Mouse (Mus musculus): ENCODE results near the gene Rhag.

Gene Rhag

GRCm38 (mm10) chr17:40810934-40811333 lies at the start of gene Rhag:
Gene Rhag (plus strand): TSS chr17:40811126.
- no peak for DNase-seq (ENCODE audit: low spot score in 2 of 2)

GRCm38 (mm10) chr17:40763662-40764061 lies 47.3 kb upstream of the Rhag start:
- DNase-seq (ENCODE audit: low spot score in 2 of 2), result no peak

GRCm38 (mm10) chr17:40767120-40767519 lies 43.8 kb upstream of the Rhag start:
- DNase-seq (ENCODE audit: low spot score in 2 of 2), result no peak

DNA sequence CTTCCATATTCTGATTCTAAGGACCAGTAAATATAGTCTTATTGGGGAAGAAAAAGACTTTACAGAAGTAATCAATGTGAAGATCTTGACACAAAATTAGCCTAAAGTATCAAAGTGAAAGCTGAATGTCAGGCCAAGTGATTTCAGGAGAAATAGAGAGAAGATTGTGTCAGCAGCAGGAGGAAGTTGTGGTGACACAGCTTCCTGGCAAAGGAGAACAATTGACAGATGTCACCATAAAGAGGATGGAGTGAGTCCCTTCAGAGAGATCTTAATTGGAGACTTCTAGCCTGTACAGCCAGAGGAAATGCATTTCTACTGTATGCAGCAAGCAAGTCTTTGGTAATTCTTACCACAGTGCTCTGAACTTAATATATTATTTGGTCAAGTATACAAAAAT lies 21.0 kb upstream of the Rhag start:
- no peak for DNase-seq (ENCODE audit: low spot score in 2 of 2)

- DNase-seq (ENCODE audit: low spot score in 2 of 2), result no peak
These were observed 16.7 kb upstream of the Rhag start for GRCm38 (mm10) chr17:40793921-40794854.

DNA sequence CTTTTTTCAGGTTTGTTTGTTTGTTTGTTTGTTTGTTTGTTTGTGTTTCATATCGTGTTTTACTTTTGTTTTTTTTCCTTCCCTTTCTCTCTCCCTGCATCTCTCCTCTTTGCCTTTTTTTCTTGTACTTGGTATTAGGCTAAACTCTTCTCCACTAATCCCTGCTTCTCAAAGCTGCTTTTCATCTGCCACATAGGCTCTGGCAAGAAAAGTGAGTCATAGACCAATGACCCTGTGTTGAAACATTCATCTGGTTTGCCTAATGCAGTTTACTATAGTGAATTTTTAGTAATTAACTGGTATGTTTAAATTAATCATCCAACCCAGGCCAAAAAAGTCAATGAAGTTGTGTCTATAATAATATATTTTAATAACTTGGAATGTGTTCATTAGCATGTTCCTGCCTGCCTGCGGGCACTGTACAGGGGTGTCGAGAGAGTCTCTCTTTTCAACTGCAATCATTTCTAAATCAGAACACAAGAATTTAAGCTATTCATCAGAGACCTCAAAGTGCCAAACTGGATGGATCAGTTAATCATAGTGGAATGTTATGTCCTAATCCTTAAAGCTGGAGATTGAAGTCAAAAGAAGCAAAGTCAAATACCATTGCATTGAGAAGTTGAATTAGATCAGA lies 8.1 kb upstream of the Rhag start:
- DNase-seq (ENCODE audit: low spot score in 2 of 2), result no peak

DNA sequence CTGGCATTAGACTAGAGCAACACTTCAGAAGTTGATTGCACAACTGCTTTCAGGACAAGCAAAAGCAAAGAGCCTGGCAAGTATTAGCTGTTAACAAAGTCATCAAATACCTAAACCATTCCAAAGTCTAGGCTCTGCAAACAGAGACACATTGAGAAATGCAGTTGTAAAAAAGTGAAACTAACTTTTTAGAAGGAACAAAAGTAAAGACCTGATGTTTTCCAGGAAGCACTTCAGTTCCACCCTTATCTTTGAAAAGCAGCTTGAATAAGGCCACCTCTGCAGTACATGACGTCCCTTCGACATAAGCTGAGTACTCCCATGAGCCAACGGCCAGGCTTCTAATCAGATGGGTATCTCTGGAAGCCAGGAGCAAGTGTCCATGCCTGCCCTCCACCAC lies 4.4 kb upstream of the Rhag start:
- DNase-seq (ENCODE audit: low spot score in 2 of 2), result no peak

- DNase-seq (ENCODE audit: low spot score in 2 of 2), result no peak
These were observed 3.9 kb upstream of the Rhag start, which contains the start of gene Crisp2 for GRCm38 (mm10) chr17:40806953-40807572. Gene Crisp2 (minus strand): TSS chr17:40807003.

DNA sequence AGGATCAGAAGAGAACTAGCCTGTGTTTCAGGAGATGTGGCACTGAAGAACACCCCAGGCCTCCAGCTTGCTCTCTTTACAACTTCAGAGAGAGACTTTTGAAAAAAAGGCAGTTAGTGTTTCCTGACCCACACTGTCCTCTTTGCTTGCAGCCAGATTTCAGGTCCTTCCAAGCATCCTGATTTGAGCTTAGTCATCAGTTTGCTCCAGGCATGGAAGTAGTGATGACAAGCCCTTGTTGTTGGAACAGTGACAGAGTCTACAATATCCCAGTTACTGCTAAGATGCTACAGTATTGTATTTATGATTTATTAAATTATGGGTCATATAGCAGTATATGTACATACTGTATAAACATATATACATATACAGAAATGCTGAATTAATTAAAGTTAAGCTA lies 2.9 kb upstream of the Rhag start:
- DNase-seq (ENCODE audit: low spot score in 2 of 2), result no peak

GRCm38 (mm10) chr17:40811560-40811959 lies 634 bp downstream of the Rhag start:
- DNase-seq (ENCODE audit: low spot score in 2 of 2), result no peak

DNA sequence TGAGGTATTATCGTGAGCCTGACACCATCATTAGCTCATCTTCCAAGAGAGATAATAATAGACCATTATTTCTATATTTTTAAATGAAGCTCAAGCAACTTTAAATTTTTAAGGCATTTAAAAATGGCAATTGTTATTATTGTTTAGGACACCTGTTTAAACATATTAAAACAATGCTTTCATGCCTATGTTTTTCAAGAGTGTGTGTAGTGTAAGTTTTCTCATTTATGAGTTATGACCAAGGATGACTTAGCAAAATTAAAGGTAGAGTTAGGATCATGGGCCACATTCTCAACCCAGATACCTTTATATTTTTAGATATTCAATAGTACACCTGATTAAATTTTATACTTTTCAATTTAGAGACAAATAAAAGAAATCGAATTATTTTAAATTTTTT lies 1.3 kb downstream of the Rhag start:
- DNase-seq (ENCODE audit: low spot score in 2 of 2), result no peak

- no peak for DNase-seq (ENCODE audit: low spot score in 2 of 2)
These were observed 6.5 kb downstream of the Rhag start for GRCm38 (mm10) chr17:40817340-40817943.

- no peak for DNase-seq (ENCODE audit: low spot score in 2 of 2)
These were observed 10.6 kb downstream of the Rhag start for GRCm38 (mm10) chr17:40821477-40821876.

- no peak for DNase-seq (ENCODE audit: low spot score in 2 of 2)
These were observed 12.9 kb downstream of the Rhag start for GRCm38 (mm10) chr17:40823817-40824216.

DNA sequence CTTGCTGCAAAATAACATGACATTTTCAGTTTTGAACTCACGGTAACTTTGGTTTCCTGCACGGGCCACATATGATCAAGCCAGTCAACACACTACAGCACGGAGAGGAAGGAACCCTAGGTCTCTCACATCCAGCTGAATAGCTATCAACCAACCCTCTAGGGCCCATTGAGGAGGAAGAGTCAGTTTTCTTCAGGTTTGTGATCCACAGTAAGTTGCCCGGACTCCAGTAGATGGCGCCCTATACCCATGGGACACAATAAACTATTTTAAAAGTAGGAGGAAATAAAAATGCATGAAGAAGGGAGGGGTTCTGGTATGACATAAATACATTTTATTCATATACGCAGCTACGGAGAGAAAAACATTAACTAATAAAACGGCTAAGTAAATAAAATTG lies 13.6 kb downstream of the Rhag start:
- no peak for DNase-seq (ENCODE audit: low spot score in 2 of 2)

DNA sequence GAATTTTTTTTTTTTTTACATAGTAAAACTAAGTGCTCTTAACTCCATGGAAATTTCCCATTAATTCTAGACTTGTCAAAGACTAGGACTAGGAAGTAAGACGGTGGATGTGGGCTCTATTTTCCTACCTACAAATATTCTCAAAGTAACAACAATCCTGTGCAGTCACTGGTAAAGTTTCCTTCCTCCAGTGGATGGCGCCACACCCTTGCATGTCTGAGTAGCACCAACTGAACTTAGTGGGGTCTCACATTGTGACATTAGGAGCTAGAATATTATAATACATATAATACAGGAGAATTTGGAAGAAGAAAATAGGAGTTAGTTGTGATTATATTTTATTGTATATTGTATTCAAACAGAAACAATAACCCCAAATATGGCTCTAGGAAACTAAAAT lies 20.9 kb downstream of the Rhag start:
- DNase-seq (ENCODE audit: low spot score in 2 of 2), result no peak

- DNase-seq (ENCODE audit: low spot score in 2 of 2), result no peak
These were observed 26.4 kb downstream of the Rhag start for GRCm38 (mm10) chr17:40837308-40837707.

- DNase-seq (ENCODE audit: low spot score in 2 of 2), result no peak
These were observed 44.1 kb downstream of the Rhag start for GRCm38 (mm10) chr17:40855065-40855464.

DNA sequence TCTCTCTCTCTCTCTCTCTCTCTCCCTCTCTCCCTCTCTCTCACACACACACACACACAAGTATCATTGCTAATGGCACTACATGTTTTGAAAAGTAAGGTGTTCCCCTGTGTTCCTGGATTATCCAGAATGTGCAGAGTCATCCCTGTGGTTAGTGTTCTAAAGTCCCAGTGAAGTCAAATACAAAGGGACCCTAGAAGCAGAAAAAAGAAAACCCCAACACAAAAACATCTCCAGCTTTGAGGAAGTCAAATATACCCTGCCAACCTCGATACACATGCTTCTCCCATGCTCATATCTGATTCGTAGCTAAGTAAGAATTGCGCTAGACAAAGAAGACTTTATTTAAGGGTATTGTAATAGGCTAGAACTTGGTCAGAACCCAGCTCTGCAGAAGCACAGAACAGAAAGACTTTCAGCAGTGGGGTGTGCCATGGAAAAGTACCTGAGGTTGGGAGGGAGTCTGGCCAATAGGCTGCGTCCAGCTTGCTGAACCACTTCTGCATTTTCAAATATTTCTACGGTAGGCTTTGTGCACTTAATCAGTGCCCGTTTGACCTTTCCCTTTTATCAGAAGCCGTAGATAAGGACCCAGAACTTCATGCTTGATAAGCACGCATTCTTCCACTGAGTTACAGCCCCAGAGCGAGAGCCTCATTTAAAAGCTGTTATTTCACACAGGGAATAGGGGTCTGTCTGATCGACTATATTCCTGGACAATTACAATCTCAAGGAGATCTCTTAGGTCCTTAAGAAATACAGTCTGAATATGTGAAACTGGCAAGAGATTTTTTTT lies 58.2 kb downstream of the Rhag start:
- DNase-seq (ENCODE audit: low spot score in 2 of 2), result no peak

GRCm38 (mm10) chr17:40872626-40873025 lies 61.7 kb downstream of the Rhag start:
- no peak for DNase-seq (ENCODE audit: low spot score in 2 of 2)

- DNase-seq (ENCODE audit: low spot score in 2 of 2), result no peak
These were observed 62.7 kb downstream of the Rhag start for GRCm38 (mm10) chr17:40873582-40874011.

All from frontal cortex, postnatal 25 days (tissue).